Mouse (Mus musculus) heart, embryonic 11.5 days (tissue): ENCODE data around the gene Ttc7. TPM values are rescaled to one million over a fixed set of nuclear protein-coding genes. Genes with fewer than 3 reads are reported as not detected.

Experiments used
- ATAC-seq: fragments of 200-750 bp; cut with Nextera tagmentation; replicated peaks from 2 replicates; pipeline ENCODE4 v1.8.0; 2017; ENCODE audit warnings: moderate library complexity; ENCODE audit not compliant: insufficient number of reproducible peaks, low FRiP score, low TSS enrichment
- H3K27ac ChIP-seq: fragments of 300-500 bp; sonication (generic); 2 replicates; pipeline ENCODE4 v1.5.1; 2014; ENCODE audit warnings: mild to moderate bottlenecking, low read depth, low read length
- H3K27me3 ChIP-seq: fragments of 300-500 bp; sonication (generic); 2 replicates; pipeline ENCODE4 v1.6.1; 2014; ENCODE audit warnings: mild to moderate bottlenecking, low read length, mixed read lengths; ENCODE audit not compliant: control insufficient read depth, insufficient read depth
- H3K36me3 ChIP-seq: fragments of 300-500 bp; sonication (generic); 2 replicates; pipeline ENCODE4 v1.6.1; 2014; ENCODE audit warnings: mild to moderate bottlenecking, low read length, moderate library complexity, mixed read lengths; ENCODE audit not compliant: control insufficient read depth, insufficient read depth
- H3K4me1 ChIP-seq: fragments of 300-500 bp; sonication (generic); 2 replicates; pipeline ENCODE4 v1.6.1; 2014; ENCODE audit warnings: low read length; ENCODE audit not compliant: control insufficient read depth, insufficient read depth
- H3K4me2 ChIP-seq: fragments of 300-500 bp; sonication (generic); 2 replicates; pipeline ENCODE4 v1.6.1; 2014; ENCODE audit warnings: mild to moderate bottlenecking, moderate library complexity
- H3K4me3 ChIP-seq: fragments of 300-500 bp; sonication (generic); 2 replicates; pipeline ENCODE4 v1.5.1; 2014; ENCODE audit warnings: low read depth, low read length
- H3K9ac ChIP-seq: fragments of 300-500 bp; sonication (generic); 2 replicates; pipeline ENCODE4 v1.6.1; 2014; ENCODE audit warnings: mild to moderate bottlenecking, low read depth, low read length, moderate library complexity
- H3K9me3 ChIP-seq: fragments of 300-500 bp; sonication (generic); replicated peaks from 2 replicates; pipeline ENCODE4 v1.6.1; 2016; ENCODE audit warnings: low read length; ENCODE audit not compliant: control insufficient read depth
- WGBS: fragments of 180-500 bp; shearing (Covaris S2); extraction: QIAGEN DNeasy Blood & Tissue Kit; methylation state at CpG from one replicate; pipeline ENCODE4 v1.1.7; 2014; ENCODE audit not compliant: insufficient replicate concordance; 5-methylcytosine and 5-hydroxymethylcytosine counted together
- polyA plus RNA-seq: library from polyadenylated mRNA; unstranded; fragments of >200 nt; fragmentation: Nextera tagmentation; extraction: Ambion mirVana; gene quantifications from 2 replicates; pipeline ENCODE4 v1.2.1, GENCODE M21; 2014

Gene Ttc7
- polyA plus RNA-seq, 1 experiment from 2014 or later, result 1.9 TPM

DNA sequence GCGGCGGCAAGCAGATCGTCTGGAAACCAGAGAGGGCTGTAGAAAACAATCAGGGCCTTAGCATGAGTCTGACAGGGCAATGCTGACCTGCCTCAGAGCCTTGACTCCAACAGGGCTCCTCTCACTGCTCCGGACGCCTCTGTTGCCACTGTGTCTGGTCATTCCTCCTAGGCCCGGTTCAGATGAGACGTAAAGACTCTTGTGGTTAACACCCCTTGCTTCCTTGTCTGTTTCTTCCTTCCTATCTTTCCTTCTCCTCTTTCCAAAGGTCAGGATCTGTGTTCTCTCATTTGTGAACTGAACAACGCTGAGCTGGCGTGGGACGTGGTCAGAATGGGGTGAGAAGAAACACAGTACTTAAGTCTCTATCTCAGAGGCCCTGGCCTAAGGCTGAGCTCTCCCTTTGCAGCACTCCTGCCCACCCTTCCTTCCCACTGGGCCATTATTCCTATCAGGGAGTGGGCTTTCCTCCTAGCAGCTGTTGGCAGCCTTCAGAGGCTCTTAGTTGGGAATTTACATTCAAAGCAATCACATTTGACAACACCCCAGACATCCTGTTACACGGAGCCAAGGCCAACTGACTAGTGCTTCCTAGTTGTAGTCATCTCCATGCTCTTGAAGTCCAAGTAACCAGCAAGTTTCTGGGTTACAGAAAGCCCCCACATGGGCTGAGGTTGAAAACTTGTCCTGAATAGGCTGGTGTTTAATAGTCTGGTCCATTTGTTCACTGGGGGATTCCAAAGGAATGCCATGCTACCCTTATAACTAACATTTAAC is 18.4 kb upstream of the Ttc7 start:
- Histone ChIP-seq H3K27ac (no peak overlapping the region), H3K9me3 (no peaks in the 10 kb centered on the region; the same call in 1 of the 2 replicates), H3K9ac (no peak overlapping the region), H3K27me3 (no peaks in the 10 kb centered on the region), H3K36me3 (peaks cover 21% of the 10 kb centered on the region), H3K4me2 (peak overlapping the region; percentile 89), H3K4me1 (peaks cover 7% of the 10 kb centered on the region; the same call in 1 of the 2 replicates), H3K4me3 (peak overlapping the region; percentile 92; the same call in 1 of the 2 replicates)
- ATAC-seq, result no peak
- WGBS, result 80% methylated on average over 11 of the region's 11 CpGs

DNA sequence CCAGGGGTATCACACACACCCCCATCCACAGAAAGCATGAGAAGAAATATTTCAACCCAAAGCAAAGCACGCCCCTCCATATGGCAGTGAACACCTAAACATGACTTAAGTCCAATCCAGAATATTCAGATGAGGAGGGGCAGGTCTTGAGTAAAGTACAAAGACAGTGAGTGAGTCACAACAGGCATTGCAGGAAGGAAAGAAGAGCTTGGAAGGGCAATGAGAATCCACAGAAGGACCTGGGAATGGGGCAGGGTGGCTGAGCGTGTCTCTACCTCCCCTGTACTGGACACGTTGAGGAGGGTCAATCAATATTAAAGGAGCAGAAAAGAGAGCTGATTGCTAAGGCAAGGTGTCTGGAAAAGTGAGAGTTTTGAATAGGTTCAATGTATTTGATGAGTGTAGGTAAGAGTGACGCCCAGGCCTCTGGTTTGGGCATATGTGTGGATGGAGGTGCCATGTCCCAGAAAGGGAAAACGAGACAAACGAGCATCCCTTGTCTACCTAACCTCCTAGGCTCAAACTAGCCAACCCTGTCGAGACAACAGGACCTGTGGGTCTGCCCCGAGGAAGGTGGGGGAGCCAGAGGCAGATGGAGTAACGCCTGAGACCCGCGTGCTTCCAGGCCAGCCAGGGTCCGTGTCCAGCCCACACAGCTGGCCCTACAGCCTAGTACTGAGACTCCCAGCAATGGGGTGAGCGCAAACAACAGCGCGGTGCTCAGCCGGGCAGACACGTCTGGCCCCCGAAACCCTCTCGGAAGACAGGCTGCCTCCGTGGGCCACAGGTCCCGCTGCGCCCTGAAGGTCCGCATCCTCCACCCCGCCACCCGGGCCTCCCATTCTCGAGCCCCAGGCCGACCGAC is 17.5 kb upstream of the Ttc7 start:
- Histone ChIP-seq H3K9me3 (no peaks in the 10 kb centered on the region; the same call in 1 of the 2 replicates), H3K27ac (peak overlapping the region; percentile 70), H3K9ac (peak overlapping the region; percentile 95), H3K36me3 (peaks cover 13% of the 10 kb centered on the region), H3K4me3 (peak overlapping the region; percentile 92), H3K4me2 (peak overlapping the region; percentile 89), H3K4me1 (peaks cover 7% of the 10 kb centered on the region; the same call in 1 of the 2 replicates), H3K27me3 (no peaks in the 10 kb centered on the region)
- ATAC-seq, result peak; percentile 52
- 7% methylated on average over 28 of the region's 28 CpGs for WGBS

DNA sequence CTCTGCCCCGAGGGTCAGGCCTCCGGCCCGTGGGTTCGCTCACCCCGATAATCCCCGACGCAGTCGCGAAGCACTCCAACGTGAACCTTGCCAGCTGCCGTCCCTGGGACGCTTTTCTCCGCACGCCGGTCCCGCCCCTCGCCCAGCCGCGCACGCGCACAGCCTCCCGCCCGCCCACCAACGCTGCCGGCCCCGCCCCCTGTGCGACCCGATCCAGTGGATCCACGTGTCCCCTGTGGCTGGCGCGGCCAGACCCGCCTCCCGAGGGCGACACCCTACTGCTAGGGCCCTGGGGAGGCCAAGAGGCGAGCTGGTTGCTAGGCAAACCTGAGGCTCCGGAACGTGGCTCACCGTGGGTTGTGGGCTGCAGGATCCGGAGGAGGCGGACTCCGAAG is 16.9 kb upstream of the Ttc7 start, which contains the start of gene Mcfd2:
TSS of gene Mcfd2 (minus strand) at position 144 of the 395 bp plus-strand sequence.
- Histone ChIP-seq H3K9me3 (no peaks in the 10 kb centered on the region; the same call in 1 of the 2 replicates), H3K27ac (peak within 1 kb of the TSS; percentile 70), H3K27me3 (no peaks in the 10 kb centered on the region), H3K36me3 (peaks cover 10% of the 10 kb centered on the region; the same call in 1 of the 2 replicates), H3K9ac (peak within 1 kb of the TSS; percentile 95), H3K4me2 (peak within 1 kb of the TSS; percentile 89), H3K4me3 (peak within 1 kb of the TSS; percentile 92), H3K4me1 (peaks cover 7% of the 10 kb centered on the region; the same call in 1 of the 2 replicates)
- under 1% methylated on average over 39 of the region's 41 CpGs for WGBS
- peak; percentile 96 for ATAC-seq

DNA sequence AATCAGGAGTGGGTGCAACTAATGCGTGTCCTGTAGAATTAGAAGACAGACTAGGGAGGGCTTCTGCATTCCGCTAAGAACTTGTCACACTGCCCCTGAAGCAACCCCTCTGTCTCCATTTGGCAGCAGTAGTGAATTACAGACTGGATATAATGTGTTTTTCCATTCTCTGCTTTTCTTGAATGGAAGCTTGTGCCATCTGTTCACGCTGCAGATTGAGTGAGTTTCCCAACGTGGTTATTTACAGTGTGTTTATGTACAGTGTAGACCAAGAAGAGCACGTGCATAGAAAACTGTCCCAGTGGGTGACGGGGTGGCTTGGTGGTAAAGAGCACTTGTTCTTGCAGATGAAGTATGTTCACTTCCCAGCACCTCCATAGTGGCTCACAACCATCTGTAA is 13.2 kb upstream of the Ttc7 start:
- Histone ChIP-seq H3K27me3 (peaks cover 7% of the 10 kb centered on the region; the same call in 1 of the 2 replicates), H3K27ac (no peak overlapping the region), H3K4me3 (no peak overlapping the region), H3K4me1 (peaks cover 3% of the 10 kb centered on the region; the same call in 1 of the 2 replicates), H3K36me3 (no peaks in the 10 kb centered on the region), H3K9ac (no peak overlapping the region), H3K4me2 (no peak overlapping the region), H3K9me3 (no peaks in the 10 kb centered on the region)
- no peak for ATAC-seq
- 73% methylated on average over 6 of the region's 6 CpGs for WGBS

DNA sequence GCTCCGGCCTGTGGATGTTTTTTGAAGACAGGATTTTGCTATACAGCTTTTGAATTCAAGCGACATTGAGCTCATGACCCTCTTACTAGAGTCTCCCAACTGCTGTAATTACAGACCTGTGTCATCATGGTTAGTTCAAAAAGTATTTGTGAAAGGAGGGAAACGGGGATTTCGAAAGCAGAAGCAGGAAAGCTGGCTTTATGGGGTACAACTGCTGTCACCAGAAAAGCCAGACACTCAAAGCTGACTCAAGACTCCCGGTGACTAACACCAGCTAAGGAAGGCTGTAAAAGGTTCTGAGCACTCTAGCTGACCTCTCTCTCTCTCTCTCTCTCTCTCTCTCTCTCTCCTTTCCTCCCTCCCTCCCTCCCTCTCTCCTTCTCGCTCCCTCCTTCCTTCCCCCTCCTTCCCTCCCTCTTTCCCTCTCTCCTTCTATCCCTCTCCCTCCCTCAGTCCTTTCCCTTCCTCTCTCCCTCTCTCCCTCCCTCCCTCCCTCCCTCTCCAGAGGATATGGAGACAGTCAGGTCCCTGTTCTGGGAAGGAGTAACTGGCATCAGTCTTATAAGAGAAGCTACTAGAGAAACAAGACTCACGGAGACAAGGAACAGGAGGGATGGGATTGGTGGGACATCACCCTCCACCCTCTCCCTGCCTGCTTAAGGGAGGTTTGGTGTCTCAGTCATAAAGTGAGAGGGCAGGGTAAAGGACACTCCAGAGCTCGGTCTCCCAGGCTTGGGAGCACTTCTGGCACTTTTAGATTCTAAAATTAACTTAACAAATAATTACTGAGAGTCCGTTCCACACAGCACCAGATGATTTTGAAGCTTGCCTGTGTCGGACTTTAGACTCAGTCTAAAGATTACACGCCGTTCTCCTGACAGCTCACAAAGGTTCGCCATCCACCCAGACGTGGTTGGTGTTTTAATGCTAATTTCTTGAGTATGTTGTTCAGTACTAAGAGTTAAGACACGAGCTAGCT is 7.0 kb upstream of the Ttc7 start:
- Histone ChIP-seq H3K9ac (no peak overlapping the region), H3K4me3 (no peak overlapping the region), H3K4me2 (no peak overlapping the region), H3K36me3 (no peaks in the 10 kb centered on the region), H3K4me1 (no peaks in the 10 kb centered on the region), H3K27me3 (peaks cover 15% of the 10 kb centered on the region; the same call in 1 of the 2 replicates), H3K9me3 (no peaks in the 10 kb centered on the region), H3K27ac (no peak overlapping the region)
- ATAC-seq, result no peak
- 51% methylated on average over 15 of the region's 15 CpGs for WGBS

DNA sequence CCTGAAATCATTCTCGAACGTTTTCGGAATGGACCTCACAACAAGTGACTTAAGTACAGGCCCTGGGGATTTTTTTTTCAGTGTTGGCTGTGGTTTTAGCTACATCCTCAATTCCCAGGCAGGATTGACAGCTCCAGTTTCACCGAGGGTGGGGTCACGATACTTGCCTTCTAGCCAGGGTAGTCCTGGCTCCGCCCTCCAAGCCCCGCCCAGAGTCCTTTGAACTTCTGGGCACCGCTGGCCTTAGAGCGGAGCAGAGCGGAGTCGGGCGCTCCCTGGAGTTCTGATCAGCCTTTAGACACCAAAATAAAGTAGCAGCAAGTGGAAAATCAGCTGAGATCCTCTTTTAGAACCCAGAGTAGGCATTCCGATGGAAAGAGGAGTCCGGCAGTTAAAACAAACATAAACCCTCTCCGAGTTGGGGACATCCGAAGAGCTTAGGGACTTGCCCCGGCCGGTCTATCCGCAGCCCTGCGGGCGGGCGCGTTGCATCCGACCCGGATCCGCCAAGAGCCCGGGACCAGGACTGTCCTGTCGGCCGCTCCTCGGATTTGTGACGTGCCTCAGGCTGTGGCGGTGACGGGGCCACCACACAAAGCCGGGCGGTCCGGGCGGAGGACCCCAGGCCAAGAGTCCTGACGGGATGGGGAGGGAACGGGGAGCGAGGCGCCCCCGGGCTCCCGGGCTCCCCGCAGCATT is 530 bp upstream of the Ttc7 start:
- H3K4me1 ChIP-seq, result peaks cover 10% of the 10 kb centered on the region
- no peaks in the 10 kb centered on the region for H3K36me3 ChIP-seq
- under 1% methylated on average over 44 of the region's 44 CpGs for WGBS
- H3K27me3 ChIP-seq, result peaks cover 34% of the 10 kb centered on the region
- H3K4me2 ChIP-seq, result peak overlapping the region; percentile 97
- H3K4me3 ChIP-seq, result peak overlapping the region; percentile 71
- H3K9ac ChIP-seq, result peak overlapping the region; percentile 82
- no peaks in the 10 kb centered on the region for H3K9me3 ChIP-seq
- H3K27ac ChIP-seq, result peak overlapping the region; percentile 72
- ATAC-seq, result peak; percentile 89

DNA sequence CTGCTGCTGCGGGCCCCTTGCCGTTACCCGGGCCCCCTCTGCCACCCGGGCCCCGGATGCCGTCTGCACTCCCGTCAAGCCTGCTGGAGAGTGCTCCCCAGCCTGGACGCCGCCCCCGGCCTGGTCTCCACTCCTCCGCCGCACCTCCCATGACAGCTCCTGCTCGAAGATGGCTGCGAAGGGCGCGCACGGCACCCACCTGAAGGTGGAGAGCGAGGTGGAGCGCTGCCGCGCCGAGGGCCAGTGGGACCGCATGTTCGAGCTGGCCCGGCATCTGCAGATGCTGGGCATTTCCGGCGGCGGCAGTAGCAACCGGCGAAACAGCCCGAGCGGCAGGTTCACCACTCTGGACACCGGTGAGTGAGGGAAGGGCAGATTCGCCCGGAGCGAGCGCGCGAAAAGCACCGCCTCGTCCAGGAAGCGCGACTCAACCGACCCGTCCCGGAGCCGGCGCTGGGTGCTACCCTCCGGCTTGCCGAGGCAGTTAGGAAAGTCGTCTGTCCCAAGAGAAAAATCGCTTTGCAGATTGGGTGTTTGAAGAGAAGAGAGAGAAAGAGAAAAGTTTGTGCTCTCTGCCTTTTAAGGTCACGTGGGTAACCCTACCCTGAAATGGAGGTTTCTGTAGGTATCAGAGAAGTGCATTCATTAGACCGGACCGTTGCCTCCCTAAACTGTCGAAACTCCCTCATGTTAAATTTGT is 519 bp downstream of the Ttc7 start:
- H3K27me3 ChIP-seq, result peaks cover 44% of the 10 kb centered on the region
- under 1% methylated on average over 54 of the region's 56 CpGs for WGBS

More for the DNA sequence above, 519 bp downstream of the Ttc7 start:
- Histone ChIP-seq H3K4me1 (peaks cover 12% of the 10 kb centered on the region), H3K4me3 (peak overlapping the region; percentile 71), H3K36me3 (no peaks in the 10 kb centered on the region), H3K27ac (no peak overlapping the region; the same call in none of the 2 replicates), H3K9ac (peak overlapping the region; percentile 65), H3K4me2 (peak overlapping the region; percentile 97), H3K9me3 (no peaks in the 10 kb centered on the region)
- ATAC-seq, result peak; percentile 49
